Mouse (Mus musculus): Measurements from ENCODE around the gene Csrp3.

- TF ChIP-seq CTCF (IDR thresholded peaks at IDR 0.05; ENCODE audit: low read depth) (no peak), EP300 (IDR thresholded peaks at IDR 0.05; ENCODE audit: low read depth) (no peak)
Measured at GRCm38 (mm10) chr7:48871292-48871691, 23.5 kb upstream of the Csrp3 start.
